Mouse (Mus musculus) left cerebral cortex, adult 9 months (tissue): ENCODE measurements around the gene 9430097D07Rik.

ENCODE experiments used
- DNase-seq, 2 experiments: peaks; one replicate each; pipeline ENCODE4 v3.0.0; 2022; ENCODE audit warnings: low spot score in 2 of 2

9430097D07Rik gene

DNA sequence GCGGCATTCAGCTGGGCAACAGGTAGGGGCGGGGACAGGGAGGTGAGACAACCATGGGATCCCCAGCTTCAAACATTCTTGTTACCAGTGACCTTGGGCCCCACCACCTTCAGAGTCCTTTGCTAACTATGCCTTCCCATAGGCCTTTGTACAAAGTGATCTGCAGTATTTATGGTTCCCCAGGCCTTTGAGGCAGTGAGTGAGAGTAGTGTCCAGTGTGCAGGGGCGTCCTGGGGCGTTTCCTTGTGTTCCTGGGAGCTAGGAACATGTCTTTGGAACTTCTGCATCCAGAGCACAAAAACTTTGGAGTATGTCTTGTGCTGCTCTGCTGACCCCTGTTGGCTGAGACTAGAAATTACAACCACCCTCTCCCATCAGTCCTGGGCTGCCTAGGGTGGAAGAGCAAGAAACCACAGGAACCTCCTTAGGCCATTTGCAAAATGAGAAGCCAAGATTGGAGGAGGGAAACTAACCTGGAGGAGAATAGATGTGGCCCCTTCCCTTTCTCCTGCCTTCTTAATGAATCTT lies 8.9 kb downstream of the 9430097D07Rik start:
- DNase-seq = peak in 1 of 2 experiments; percentile 72

DNA sequence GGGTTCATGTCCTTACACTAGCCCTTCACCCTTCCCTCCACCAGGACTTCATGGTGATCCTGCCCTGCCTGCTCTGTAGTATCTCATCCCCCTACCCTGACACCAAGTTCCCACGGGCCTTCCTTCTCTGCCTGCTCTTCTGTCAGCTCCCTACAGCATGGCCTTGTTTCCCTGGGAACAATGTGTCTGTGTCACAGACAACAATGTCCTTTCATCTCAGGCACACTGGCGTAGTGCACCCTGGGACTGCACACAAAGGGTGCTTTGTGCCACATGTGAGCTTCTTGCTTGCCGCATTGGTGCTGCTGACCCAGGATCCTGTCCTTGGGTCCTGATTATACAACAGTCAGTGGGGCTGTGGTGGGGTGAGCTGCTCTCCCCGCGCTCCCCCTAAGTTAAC lies 15.9 kb downstream of the 9430097D07Rik start:
- peak; percentile 65 to 74 for DNase-seq

DNA sequence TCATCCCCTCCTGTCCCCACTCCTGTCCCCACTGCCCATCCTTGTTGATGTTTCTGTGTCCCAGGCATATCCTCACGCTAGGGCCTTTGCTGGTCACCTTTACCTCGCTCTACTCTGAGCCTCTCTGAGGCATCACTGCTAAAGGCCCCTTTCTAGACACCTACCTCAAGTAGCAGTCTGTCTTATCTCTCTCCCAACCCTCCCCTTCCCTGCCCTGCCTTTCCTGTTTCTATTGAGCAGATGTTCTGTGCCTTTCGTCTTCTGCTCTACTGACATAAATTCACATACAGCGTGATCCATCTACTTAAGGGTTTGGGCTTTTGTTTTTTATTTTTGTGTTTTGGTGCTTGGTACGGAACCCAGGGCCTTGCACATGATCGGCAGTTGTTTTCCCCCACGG lies 19.5 kb downstream of the 9430097D07Rik start:
- DNase-seq = no peak

DNA sequence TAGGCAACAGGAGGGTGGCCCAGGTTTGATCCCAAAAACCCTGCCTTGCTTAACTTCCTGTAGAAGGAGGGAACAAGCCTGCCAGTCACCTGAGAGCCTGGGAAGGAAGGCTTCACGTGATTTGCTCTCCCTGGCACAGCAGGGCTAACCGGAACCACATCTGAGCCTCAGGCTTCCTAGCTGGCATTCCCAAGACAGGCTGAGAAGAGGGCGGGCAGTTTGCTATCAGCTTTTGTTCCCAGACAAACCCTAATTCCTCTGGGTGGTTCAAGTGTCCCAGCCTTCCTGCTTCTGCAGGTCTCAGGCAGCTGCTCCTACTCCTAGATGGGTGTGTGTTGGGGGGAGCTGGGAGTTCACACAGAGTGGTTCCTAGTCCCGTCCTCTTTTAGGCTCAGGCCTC lies 20.0 kb downstream of the 9430097D07Rik start:
- no peak for DNase-seq

DNA sequence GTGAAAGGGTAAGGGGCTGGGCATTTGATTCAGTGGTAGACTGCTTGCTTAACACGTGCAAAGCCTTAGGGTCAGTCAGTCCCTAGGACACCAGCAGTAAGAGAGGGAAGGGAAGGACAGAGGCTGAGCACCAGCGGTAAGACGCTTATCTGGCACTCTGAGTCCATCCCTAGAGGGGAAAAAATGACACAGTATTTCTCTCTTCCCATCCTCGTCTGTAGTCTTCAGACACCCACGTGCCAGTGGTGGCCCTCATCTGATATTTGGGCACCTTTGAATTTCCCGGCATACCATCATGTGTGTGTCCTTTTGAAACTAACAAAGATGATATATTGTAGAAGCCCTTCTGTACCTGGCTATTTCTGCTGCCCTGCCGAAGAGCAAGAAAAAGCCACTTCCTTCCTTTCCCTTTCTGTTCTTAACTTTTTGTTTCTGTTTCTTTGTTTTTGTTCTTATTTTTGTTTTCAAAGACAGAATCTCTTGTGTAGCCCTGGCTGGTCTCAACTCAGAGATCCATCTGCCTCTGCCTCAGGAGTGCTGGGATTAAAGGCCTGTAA lies 21.8 kb downstream of the 9430097D07Rik start:
- no peak for DNase-seq

DNA sequence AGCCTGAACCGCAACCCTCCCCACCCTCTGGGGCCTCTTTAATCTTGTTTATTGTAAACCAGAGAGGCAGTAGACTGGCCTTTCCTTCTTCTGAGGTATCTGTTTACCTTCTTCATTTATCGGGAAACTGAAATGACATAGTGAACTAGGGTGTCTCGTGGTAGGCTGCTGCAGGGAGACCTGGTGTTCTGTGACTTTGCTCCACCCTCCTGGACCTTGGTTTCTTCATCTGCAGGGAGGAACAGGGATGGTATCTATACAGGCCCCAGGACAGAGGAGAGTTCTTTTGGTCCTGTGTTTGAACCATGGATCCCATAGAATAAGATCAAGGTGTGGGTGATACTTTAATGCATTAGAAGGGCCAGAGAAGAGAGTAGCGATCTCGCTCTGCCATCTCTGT lies 24.2 kb downstream of the 9430097D07Rik start:
- DNase-seq = no peak

DNA sequence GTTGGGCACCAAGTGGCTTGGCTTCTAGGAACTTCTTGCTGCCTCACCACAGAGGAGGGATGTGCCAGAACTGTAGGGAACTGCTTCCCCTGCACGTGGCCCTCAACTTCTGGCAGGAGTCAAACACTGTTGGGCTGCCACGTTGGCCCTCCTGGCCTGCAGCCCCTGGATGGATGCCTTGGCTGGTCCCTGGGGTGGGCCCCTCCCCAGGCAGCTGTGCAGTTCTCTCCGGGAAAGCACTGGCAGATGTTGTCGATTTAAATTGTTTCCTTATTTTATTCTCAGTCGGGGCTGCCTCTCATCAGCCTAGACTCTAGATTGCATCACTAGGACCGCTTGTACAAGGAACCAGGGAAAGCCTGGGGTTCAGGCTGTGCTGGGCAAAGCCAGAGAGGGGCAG lies 25.7 kb downstream of the 9430097D07Rik start:
- no peak for DNase-seq

DNA sequence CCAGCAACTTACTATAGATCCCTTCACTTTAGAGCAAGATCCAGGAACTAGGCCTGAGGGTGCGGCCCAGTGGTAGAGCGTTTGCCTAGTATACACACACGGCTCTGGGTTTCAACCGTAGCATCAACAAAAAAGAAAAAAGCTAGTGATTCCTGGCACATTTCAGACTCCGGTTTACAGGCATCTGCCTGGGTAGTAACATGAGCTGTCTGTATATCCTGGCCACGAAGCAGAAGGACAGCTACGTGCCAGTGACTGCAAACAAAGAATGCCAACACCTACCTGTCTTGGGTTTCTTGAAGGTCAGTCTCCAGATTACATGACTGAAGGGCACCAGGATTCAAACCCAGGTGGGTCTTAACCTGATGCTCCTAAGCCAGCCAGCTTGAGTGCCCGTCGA lies 26.3 kb downstream of the 9430097D07Rik start:
- no peak for DNase-seq

DNA sequence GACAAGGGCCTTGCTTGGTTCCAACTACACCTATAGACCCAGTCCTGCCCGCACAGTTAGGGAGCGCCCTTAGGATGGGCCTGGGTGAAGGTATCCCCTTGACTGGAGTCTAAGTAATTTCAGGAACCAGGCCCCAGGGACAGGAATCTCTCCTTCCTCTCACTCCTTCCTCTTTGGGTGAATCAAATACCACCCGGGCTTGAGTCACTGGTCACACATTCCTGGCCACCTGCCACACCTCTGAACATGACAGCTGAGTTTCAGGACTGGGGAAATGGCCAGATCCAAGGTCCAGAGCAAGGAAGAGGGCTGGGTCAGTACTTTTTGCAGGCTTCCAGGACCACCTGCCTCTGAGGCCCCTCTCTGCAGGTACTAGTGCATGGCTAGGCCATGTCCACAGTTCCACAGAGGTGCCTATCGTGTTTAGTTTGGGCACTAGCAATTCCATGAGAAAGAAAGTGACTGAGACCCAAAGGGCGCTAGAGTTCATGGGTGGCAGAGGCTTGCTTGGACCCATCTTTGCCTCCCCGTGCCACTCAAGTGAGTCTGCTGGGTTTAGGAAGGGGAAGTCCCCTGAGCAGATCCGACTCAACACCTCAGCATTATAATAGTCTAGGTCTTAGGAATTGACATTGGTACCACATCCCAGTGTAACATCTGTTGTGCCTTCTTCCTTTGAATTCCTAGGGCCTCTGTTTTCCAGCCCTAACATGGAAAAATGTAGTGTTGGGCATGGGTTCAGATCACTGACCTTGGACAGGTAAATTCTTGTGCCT lies 27.3 kb downstream of the 9430097D07Rik start:
- no peak for DNase-seq

DNA sequence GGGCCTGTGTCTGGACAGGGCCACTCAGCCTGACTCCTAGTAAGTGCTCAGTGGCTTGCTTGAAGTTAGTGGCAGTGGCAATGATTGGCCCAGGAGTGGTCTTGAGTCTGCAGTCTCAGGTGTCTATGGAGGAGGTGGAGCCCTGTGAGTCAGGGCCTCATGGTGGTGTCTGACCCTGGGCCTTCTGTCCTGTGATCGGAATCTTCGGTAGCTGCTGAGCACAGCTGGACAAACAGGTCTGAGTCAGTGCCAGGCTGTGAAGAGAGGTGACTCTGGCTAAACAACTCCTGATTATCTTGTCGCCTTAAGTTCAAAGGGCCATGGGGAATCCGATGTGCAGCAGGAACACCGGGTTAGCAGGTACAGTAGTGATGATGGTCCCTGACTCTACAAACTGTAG lies 28.1 kb downstream of the 9430097D07Rik start:
- DNase-seq = no peak

DNA sequence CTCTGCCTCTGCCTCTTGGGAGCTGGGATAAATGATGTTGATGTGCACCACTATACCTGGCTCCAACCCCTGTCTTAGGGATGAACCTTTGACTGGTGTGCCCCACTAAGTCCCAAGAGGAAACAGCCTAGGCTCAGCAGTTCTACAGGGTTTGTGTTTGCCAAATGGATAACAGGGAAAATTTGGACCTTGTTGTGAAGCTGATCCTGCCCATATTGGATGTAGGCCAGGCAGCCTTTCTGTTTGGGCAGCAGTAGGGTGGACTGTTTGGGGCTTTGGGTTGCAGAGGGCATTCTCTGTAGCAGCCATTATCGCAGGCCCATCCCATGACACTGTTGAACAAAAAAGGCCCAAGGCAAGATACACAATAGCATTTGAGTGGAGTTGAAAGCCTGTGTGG lies 28.5 kb downstream of the 9430097D07Rik start:
- no peak for DNase-seq

DNA sequence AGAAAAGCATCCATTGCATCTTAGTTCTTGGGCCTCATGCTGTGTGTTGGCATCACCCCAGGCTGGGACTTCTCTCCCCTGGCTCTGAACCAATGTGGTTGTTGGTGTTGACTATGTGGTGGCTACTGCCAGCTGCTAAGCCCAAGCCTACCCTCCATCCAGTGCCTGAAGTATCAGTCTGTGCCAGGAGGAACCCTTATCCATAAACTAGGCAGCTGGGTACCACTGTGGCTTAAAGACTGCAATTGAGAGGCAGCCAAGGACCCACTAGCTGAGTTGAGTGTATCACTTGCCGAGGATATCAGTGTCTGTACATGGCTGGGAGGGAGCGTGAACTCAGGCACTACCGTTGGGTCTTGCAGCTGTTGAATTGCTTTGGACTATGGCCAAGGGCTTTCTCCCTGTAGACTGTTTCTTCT lies 32.4 kb downstream of the 9430097D07Rik start:
- DNase-seq = no peak

DNA sequence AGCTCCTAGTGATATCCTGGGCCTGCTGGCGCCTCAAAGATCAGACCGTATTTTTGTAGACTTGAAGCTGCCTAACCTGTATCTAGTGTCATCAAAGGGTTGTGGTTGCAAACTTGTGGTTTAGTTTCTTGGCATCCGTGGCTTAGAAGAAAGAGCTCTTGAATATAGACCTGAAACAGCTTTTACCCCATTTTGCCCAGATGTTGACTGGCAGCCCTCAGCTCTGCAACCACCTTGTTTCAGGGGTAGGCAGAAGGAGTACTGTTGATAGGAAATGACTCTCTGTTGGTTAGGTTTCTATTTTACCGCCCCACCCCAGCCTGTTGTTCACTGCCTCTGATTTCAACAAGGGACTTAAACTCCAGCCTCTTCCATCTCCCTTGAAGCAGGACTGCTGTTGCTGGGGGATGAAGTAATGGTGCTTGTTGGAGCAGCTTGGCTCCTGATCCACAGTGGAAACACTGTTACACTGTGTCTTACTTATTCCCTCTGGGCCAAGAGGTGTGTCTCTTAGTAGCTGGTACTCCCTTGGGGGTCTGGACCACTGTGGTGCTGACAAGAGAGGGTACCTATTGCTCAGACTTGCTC lies 33.4 kb downstream of the 9430097D07Rik start:
- DNase-seq = no peak

DNA sequence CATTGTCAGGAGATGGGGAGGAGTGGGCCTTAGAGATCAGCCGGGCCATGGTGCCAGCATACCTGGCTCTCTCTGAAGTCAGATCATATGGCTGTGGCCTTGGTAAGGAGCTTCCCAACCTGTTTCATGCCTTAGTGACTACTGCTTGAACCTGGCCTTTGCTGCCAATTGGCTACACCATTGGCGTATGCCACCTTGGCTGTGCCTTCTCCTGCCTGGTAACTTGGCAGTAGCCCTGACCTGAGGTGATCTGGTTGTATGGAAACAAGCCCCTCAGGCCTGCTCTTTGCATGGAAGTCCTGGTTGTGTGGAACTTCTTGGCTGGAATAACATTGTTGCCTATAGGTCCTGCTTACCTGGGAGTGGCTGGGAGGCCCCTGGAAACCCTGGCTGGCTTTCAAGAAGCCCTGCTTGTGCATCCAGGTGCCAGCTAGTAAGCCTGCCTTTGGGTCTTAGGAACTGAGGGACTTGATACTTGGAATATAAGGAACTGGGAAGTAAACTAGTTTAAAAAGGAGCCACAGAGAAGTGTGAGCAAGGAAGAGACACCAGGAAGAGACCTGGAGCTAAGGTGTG lies 34.1 kb downstream of the 9430097D07Rik start:
- DNase-seq = no peak

DNA sequence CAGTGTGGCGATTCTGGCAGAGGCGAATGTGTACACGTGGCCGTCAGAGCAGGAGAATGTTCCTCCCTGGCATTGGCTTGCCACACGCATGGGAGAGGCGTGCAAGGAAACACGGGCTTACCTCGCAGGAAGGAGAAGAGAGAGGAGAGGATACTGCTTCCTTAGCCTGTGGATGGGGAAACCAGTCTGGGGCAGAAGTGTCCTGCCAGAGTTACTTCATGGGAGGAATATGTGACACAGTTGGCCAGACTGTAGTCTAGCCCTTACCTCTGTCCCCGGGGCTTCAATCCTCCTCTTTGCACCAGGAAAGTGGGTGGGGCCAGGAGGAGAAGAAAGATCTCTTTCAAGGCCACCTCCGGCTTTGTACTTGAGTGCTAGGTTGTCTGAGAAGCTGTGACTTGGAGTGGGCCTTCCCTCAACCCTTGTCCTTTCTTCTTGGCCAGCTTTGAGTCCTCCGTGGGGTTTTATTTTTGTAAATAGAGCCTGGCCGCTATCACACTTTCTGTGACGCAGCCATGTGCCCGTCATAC lies 36.0 kb downstream of the 9430097D07Rik start:
- no peak for DNase-seq

DNA sequence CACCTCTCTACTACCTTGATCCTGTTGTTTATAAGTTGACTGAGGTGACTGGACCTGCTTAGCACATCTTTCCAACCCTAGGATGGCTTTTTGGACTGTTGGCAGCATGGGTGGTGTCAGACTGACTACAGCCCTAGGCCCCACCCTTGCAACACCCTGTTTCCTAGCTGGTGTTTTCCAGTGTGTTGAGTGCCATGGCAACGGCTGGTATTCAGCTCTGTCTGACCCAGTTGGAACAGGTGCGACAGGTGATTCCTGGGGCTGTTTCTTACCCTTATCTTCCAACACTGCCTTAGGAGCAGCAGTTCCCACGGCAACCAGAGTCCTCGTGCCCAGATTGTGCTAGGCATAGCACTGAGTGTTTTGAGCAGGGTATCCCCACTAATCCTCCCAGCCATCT lies 37.0 kb downstream of the 9430097D07Rik start:
- no peak for DNase-seq

DNA sequence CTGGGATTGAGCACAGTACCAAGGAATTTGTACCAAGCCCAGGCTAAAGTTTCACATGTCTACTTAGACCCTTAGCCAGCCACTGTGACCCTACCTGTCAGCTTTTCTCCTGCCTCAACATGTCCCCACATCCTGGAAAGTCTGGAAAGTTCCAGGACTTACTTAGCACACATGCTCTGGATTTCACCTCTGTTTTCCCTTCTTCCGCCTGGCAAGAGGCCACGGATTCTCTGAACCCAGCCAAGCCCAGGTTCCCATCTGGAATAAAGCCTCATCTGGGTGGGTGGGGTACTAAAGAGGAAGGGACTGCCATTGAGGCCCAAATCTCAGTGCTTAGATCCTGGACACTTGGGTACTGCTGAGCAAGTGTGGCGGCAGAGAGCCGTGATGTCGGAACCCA lies 37.5 kb downstream of the 9430097D07Rik start:
- no peak for DNase-seq

DNA sequence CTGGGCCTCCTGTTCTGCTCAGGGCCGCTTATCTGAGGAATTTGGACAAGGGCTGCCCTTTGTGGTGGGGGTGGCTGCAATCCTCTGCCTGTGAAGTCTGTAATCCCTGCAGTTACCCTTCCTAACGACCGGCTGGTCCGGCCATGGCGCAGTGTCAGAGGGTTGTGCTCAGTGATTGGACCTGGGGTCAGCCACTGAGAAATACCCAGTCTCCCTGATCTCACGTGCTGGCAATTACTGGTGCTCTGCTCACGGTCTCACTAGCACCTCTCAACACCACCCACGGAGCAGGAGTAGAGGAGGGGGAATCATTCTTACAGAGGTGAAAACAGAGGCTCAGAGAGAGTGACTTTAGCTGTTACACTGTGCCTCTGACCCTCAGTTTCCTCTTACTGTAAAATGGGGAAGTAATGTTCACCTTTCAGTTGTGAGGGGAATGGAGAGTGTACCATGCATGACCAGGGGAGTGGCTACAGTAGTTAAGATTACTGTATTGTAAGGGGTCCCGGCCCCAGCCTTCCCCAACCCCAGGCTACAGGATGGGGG lies 38.1 kb downstream of the 9430097D07Rik start:
- no peak for DNase-seq

DNA sequence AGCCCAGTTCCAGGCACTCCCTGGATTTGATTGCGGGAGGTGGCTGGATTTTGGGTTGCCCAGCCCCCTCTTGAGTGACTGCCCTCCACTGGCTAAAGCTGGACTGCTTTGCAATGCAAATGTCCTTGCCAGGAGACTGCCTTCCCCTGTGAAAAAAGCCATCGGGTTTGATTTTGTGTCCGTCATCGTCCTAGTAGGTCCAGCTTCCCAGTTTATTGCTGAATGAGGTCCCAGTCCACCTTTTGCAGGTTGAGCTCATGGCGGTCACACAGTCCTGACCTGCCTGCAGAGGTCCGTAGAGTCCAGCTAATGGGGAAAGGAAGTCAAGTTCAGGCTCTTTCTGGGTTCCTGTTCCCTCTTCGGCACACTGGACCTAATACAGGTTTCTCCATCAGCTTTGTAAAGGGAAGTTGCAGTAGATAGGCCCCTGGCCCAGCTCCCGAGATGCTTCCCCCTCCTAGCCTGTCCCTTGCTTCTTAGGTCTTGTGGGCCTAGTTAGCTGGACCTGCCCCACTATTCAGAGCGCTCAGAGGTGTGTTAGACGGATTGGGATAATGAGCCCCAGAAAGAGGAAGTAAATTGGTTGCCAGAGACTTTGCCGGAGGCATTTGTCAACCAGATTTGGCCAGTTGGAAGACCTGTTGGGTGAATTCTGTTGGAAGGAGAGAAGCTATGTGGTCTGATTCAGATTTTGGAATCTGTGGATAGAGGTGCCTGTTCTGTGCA lies 38.7 kb downstream of the 9430097D07Rik start:
- DNase-seq = peak in 1 of 2 experiments; percentile 64

DNA sequence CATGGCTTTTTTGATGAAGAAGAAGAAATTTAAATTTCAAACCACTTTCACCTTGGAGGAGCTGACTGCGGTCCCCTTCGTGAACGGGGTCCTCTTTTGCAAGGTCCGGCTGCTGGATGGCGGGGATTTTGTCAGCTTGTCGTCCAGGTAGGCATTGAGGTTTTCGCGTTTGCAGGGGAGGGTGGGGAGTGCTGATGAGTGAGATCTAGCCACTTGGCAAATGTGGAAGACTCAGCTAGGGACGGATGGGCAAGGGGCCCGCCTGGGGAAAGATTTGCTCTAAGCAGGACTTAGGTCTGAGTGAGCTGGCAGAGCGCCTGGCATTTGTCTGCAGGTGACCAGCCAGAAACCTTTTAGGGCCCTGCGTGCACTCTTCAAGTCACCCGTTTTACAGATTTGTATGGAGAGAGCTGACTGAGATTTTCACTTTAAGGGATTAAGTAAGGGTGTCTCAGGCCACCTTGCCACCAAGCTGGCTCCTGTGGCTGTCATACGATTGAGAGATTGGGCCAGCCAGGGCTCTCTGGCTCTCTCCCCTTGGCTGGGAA lies 39.3 kb downstream of the 9430097D07Rik start:
- no peak for DNase-seq

DNA sequence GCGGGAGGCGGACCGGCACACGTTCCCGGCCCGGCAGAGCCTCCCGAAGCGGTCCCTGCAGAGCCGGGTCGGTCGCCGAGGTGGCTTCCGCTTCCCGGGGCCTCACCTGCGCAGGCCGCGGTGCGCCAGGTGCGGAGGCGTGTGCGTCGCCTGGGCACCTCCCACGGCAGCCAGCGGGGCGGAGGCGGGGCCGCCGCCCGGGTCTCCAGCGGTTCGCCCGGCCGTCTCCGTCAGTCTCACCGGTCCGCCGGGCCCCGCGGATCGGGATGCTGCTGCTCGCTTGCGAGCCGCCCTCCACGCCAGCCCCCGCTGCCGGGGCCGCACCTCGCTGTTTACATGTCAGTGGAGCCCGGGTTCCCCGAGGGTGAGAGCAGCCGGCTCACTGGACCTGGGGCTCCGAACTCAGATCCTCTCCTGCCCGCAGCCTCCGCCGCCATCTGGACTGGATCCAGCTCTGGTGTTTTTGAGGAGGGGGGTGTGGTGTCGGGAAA lies 39.9 kb downstream of the 9430097D07Rik start:
- DNase-seq = peak in 1 of 2 experiments; percentile 50
